Mouse (Mus musculus) ES-E14 (cell line): ENCODE data around the gene Iglon5. TPM values are rescaled to one million over a fixed set of nuclear protein-coding genes. Genes with fewer than 3 reads are reported as not detected.

ENCODE experiments used
- DNase-seq: peaks from one replicate; pipeline ENCODE4 v3.0.0-alpha.2; 2013; ENCODE audit warnings: low read depth, low spot score
- H3K27ac ChIP-seq: 2 replicates; pipeline ENCODE4 v1.5.1; 2012; ENCODE audit warnings: low read depth, mild to moderate bottlenecking, low read length, moderate library complexity, mixed read lengths; ENCODE audit not compliant: poor library complexity, insufficient read depth, severe bottlenecking
- H3K36me3 ChIP-seq: 2 replicates; pipeline ENCODE4 v1.6.1; 2012; ENCODE audit warnings: mild to moderate bottlenecking, low read length, moderate library complexity, mixed read lengths; ENCODE audit not compliant: control insufficient read depth, poor library complexity, insufficient read depth, severe bottlenecking
- H3K4me1 ChIP-seq, 2 experiments: fragments of 150-350 bp in 1 of 2; sonication (generic) in 1 of 2; 2 replicates each; pipeline ENCODE4 v1.6.1; 2012; ENCODE audit warnings: low read length in 2 of 2, mild to moderate bottlenecking in 1 of 2, mixed read lengths in 1 of 2; ENCODE audit not compliant: control insufficient read depth in 2 of 2, insufficient read depth in 2 of 2, poor library complexity in 1 of 2
- H3K4me3 ChIP-seq, 2 experiments: fragments of 150-350 bp in 1 of 2; sonication (generic) in 1 of 2; 2 replicates each; pipeline ENCODE4 v1.5.1; 2012; ENCODE audit warnings: low read length in 2 of 2, low read depth in 1 of 2, mild to moderate bottlenecking in 1 of 2, mixed read lengths in 1 of 2; ENCODE audit not compliant: insufficient read depth in 1 of 2, poor library complexity in 1 of 2, severe bottlenecking in 1 of 2
- H3K9ac ChIP-seq: 2 replicates; pipeline ENCODE4 v1.6.1; 2012; ENCODE audit warnings: low read depth, mild to moderate bottlenecking, low read length, mixed read lengths; ENCODE audit not compliant: poor library complexity, insufficient read depth, severe bottlenecking
- H3K9me3 ChIP-seq: fragments of 150-350 bp; sonication (generic); 2 replicates; pipeline ENCODE4 v1.6.1; 2012; ENCODE audit warnings: low read depth, mild to moderate bottlenecking, low read length; ENCODE audit not compliant: control insufficient read depth, insufficient read depth
- CHD2 ChIP-seq: IDR thresholded peaks from 2 replicates; pipeline ENCODE4 v1.6.1; 2014; ENCODE audit warnings: mild to moderate bottlenecking, low read depth, low read length, inconsistent platforms
- HCFC1 ChIP-seq: IDR thresholded peaks from 2 replicates; pipeline ENCODE4 v1.6.1; 2012; ENCODE audit warnings: low read length, inconsistent platforms, borderline replicate concordance; ENCODE audit not compliant: insufficient read depth
- MAFK ChIP-seq: IDR thresholded peaks from 2 replicates; pipeline ENCODE4 v1.6.1; 2014; ENCODE audit warnings: mild to moderate bottlenecking, low read depth, low read length, inconsistent platforms; ENCODE audit not compliant: insufficient read depth
- ZC3H11A ChIP-seq: IDR thresholded peaks from 2 replicates; pipeline ENCODE4 v1.6.1; 2012; ENCODE audit warnings: low read depth, mild to moderate bottlenecking, inconsistent platforms, low read length, borderline replicate concordance
- ZNF384 ChIP-seq: IDR thresholded peaks from 2 replicates; pipeline ENCODE4 v1.6.1; 2012; ENCODE audit warnings: low read depth, low read length, inconsistent platforms
- in situ Hi-C, 2 experiments: fragments of 600-800 bp; cut with MboI; formaldehyde crosslinking; loops; one replicate each; pipeline ENCODE4 v1.15.1; 2025; ENCODE audit warnings: low sequenced_read_pairs in 2 of 2, inconsistent platforms in 1 of 2; ENCODE audit not compliant: unreplicated experiment in 2 of 2
- total RNA-seq: library from RNA; depleted of rRNA; stranded (reverse); fragments of 300-350 nt; gene quantifications from 2 replicates; pipeline ENCODE4 v1.2.3, GENCODE M21; 2012

Gene Iglon5
- total RNA-seq, 1 experiment: 1.7 TPM

DNA sequence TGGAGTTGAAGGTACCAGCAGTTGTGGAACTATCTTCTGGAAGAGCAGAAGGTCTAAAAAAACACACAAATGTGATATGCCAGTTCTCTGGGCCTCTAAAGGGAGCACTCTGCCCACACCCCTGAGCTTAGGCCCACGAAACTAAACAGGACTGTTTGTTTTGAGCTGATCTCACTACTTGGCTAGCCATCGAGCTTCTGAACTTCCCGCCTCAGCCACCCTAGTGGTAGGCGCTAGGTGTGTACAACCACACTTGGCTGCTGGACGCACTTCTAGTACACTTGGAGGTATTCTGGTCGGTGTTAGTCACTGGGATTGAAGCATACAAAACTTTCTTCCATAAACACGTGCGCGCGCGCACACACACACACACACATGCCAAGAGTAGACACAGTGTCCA, 38.1 kb downstream of the Iglon5 start:
- H3K9ac ChIP-seq: no peak overlapping the region
- TF ChIP-seq MAFK (no peak), HCFC1 (no peak), ZNF384 (no peak), ZC3H11A (no peak), CHD2 (no peak)
- H3K4me3 ChIP-seq: no peak overlapping the region
- peaks cover 23% of the 10 kb centered on the region; the same call in 1 of the 2 replicates for H3K36me3 ChIP-seq
- H3K27ac ChIP-seq: no peak overlapping the region
- no peaks in the 10 kb centered on the region; the same call in 1 of the 2 replicates for H3K9me3 ChIP-seq
- in situ Hi-C loops: no loop called here
- DNase-seq: no peak
- peaks cover 0 to 2% of the 10 kb centered on the region in 2 experiments; a peak in 2 of 4 replicates for H3K4me1 ChIP-seq

DNA sequence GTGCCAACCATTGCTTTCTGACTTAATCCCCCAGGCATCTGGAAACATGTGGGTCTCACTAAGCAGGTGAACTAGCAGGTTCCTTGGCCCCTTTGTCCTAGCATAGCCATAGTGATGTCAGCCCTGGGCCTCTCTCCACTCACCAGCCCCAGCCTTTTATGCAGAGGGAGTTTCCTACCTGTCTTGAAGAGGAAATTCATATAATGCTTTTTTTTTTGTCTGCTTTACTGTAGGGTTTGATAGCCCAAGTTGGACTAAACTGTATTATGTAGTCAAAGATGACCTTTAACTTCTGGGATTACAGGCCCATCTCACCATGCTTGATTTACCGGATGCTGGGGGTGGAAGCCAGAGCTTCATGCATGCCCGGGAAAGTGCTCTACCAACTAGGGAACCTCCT, 40.1 kb downstream of the Iglon5 start:
- H3K9me3 ChIP-seq: no peaks in the 10 kb centered on the region
- no peak overlapping the region for H3K27ac ChIP-seq
- H3K36me3 ChIP-seq: peaks cover 8% of the 10 kb centered on the region; the same call in 1 of the 2 replicates
- TF ChIP-seq MAFK (no peak), ZNF384 (no peak), HCFC1 (no peak), ZC3H11A (no peak), CHD2 (no peak)
- no peak overlapping the region for H3K4me3 ChIP-seq
- H3K9ac ChIP-seq: no peak overlapping the region
- in situ Hi-C loops: no loop called here
- DNase-seq: no peak
- H3K4me1 ChIP-seq: peaks cover 0 to 2% of the 10 kb centered on the region in 2 experiments; a peak in 2 of 4 replicates

DNA sequence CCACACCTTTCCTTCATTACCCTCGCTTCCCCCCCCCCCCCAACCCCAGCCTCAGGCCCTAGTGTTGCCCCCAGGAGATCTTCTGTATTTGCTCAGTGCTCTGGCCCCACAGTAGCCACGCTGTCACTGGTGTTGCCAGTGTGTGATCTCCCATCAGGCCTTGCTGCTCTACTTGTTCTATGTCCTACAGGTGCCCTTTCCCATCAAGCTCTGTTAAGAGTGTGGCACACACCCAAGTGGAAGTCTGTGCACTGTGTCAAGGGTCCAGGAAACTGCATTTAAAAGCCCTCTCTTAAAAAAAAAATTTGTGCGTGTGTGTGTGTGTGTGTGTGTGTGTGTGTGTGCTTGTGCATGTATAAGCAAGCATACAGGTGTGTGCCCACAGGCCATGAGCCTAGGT, 41.6 kb downstream of the Iglon5 start:
- TF ChIP-seq CHD2 (no peak), ZC3H11A (no peak), MAFK (no peak), ZNF384 (no peak), HCFC1 (no peak)
- H3K27ac ChIP-seq: no peak overlapping the region
- H3K9ac ChIP-seq: no peak overlapping the region
- H3K36me3 ChIP-seq: no peaks in the 10 kb centered on the region
- no peaks in the 10 kb centered on the region for H3K9me3 ChIP-seq
- in situ Hi-C loops: no loop called here
- no peak overlapping the region for H3K4me3 ChIP-seq
- H3K4me1 ChIP-seq: peaks cover 0 to 2% of the 10 kb centered on the region in 2 experiments; a peak in 2 of 4 replicates
- no peak for DNase-seq

DNA sequence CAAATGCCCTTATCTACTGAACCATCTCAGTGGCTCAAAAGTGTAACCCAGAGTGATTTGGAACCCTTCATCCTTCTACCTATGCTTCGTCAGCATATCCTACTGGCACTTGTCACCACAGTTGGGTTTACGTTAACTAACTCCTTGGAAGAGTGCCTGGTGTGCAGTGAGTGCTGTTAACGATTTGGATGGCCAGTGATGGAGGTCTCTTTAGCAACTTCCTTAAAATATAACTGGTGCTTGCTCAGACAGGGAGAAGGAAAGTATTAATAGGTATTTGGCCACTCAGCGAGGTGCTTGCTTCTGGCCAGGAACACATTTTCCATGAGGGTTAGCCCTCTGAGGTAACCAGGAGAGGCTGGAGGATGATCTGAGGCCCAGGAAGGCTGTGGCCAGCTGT, 42.1 kb downstream of the Iglon5 start:
- no peak overlapping the region for H3K27ac ChIP-seq
- peaks cover 0 to 2% of the 10 kb centered on the region in 2 experiments; a peak in 2 of 4 replicates for H3K4me1 ChIP-seq
- DNase-seq: no peak
- no peaks in the 10 kb centered on the region for H3K36me3 ChIP-seq
- H3K4me3 ChIP-seq: no peak overlapping the region
- TF ChIP-seq MAFK: no peak
- TF ChIP-seq ZC3H11A: no peak
- no peak for TF ChIP-seq HCFC1
- no peak for TF ChIP-seq ZNF384
- no peak for TF ChIP-seq CHD2
- in situ Hi-C loops: no loop called here
- H3K9ac ChIP-seq: no peak overlapping the region
- H3K9me3 ChIP-seq: no peaks in the 10 kb centered on the region
